In genomic region chr11:18871170-18872081, GRCm38 (mm10) we compare ENCODE assay signal across 8 mouse cellular contexts.
DNase-seq lines count a peak whose midpoint lies in the region; ATAC-seq and TF ChIP-seq lines count a peak whose summit lies in the region.

No protein-coding gene starts in this region.

- no peak for TF ChIP-seq CTCF in brain, embryonic 14.5 days (IDR thresholded peaks at IDR 0.05; ENCODE audit: borderline replicate concordance, extremely low read depth, insufficient read depth, insufficient read length)

- peak; percentile 2 for DNase-seq in CD4-positive, CD25-positive, alpha-beta regulatory T cell, adult 2 months (ENCODE audit: low read depth, low spot score)
- peak; percentile 60 for DNase-seq in brain, embryonic 14.5 days (ENCODE audit: low read depth)
- peak; percentile 75 for DNase-seq in forebrain, embryonic 11.5 days (ENCODE audit: low spot score)
- DNase-seq in lung, postnatal 4 days: peak; percentile 49 to 57
- no peak for DNase-seq in layer of hippocampus, postnatal 10 days (ENCODE audit: low spot score in 2 of 2)

- peaks cover 46% of the 10 kb centered on the region for H3K27me3 ChIP-seq in forebrain, embryonic 11.5 days (ENCODE audit: control insufficient read depth, insufficient read depth, low read length)
- H3K27me3 ChIP-seq in intestine, embryonic 16.5 days (replicated peaks; ENCODE audit: control insufficient read depth, insufficient read depth, low read length): 0 out of 2 replicates have a peak, but pooled peaks cover 2% of the 10 kb centered on the region
- no peaks in the 10 kb centered on the region for H3K27me3 ChIP-seq in stomach, embryonic 15.5 days (replicated peaks)

- H3K4me1 ChIP-seq in forebrain, embryonic 11.5 days (replicated peaks; ENCODE audit: control insufficient read depth, insufficient read depth, low read length): peaks cover 14% of the 10 kb centered on the region; the same call in 1 of the 2 replicates
- H3K4me1 ChIP-seq in intestine, embryonic 16.5 days (ENCODE audit: control insufficient read depth, insufficient read depth, low read length): 0 out of 2 replicates have a peak, but pooled peaks cover 8% of the 10 kb centered on the region
- 0 out of 2 replicates have a peak, but pooled peaks cover 13% of the 10 kb centered on the region for H3K4me1 ChIP-seq in stomach, embryonic 15.5 days

- H3K27ac ChIP-seq in forebrain, embryonic 11.5 days (ENCODE audit: low read depth, low read length): no peak overlapping the region
- peak overlapping the region; percentile 88 for H3K27ac ChIP-seq in intestine, embryonic 16.5 days (ENCODE audit: low read length)
- peak overlapping the region; percentile 97 for H3K27ac ChIP-seq in stomach, embryonic 15.5 days

- no peak for TF ChIP-seq POLR2A in brain, embryonic 14.5 days (IDR thresholded peaks at IDR 0.05; ENCODE audit: borderline replicate concordance, extremely low read depth, insufficient read depth, insufficient read length, poor library complexity, severe bottlenecking)

- under 1% methylated on average over 56 of the region's 58 CpGs for WGBS in forebrain, embryonic 11.5 days
- under 1% methylated on average over 58 of the region's 58 CpGs for WGBS in intestine, embryonic 16.5 days
- under 1% methylated on average over 58 of the region's 58 CpGs for WGBS in stomach, embryonic 15.5 days

- no peaks in the 10 kb centered on the region for H3K36me3 ChIP-seq in forebrain, embryonic 11.5 days (ENCODE audit: control insufficient read depth, insufficient read depth, low read length)
- no peaks in the 10 kb centered on the region for H3K36me3 ChIP-seq in intestine, embryonic 16.5 days (ENCODE audit: control insufficient read depth, insufficient read depth, low read length)
- H3K36me3 ChIP-seq in stomach, embryonic 15.5 days: no peaks in the 10 kb centered on the region

- H3K9me3 ChIP-seq in forebrain, embryonic 11.5 days (ENCODE audit: control insufficient read depth, low read length): no peaks in the 10 kb centered on the region
- H3K9me3 ChIP-seq in intestine, embryonic 16.5 days (ENCODE audit: control insufficient read depth, low read length): no peaks in the 10 kb centered on the region
- H3K9me3 ChIP-seq in stomach, embryonic 15.5 days: no peaks in the 10 kb centered on the region

- peak overlapping the region; percentile 24 for H3K4me3 ChIP-seq in forebrain, embryonic 11.5 days (ENCODE audit: low read depth, low read length)
- peak overlapping the region; percentile 51 for H3K4me3 ChIP-seq in intestine, embryonic 16.5 days (ENCODE audit: low read length)
- H3K4me3 ChIP-seq in stomach, embryonic 15.5 days (replicated peaks): peak overlapping the region; percentile 52

- ATAC-seq in CD4-positive, CD25-positive, alpha-beta regulatory T cell, adult 4 months: no peak
- ATAC-seq in forebrain, embryonic 11.5 days (replicated peaks; ENCODE audit: low FRiP score): peak; percentile 63
- ATAC-seq in intestine, embryonic 16.5 days: peak; percentile 72
- peak; percentile 54; the same call in 1 of the 2 replicates for ATAC-seq in stomach, embryonic 15.5 days (ENCODE audit: insufficient read depth, low FRiP score, low read depth)

- peak overlapping the region; percentile 41 for H3K4me2 ChIP-seq in forebrain, embryonic 11.5 days (ENCODE audit: low read depth, low read length, severe bottlenecking)
- peak overlapping the region; percentile 81 for H3K4me2 ChIP-seq in intestine, embryonic 16.5 days (ENCODE audit: low read depth, low read length)
- H3K4me2 ChIP-seq in stomach, embryonic 15.5 days: peak overlapping the region; percentile 77

- peak overlapping the region; percentile 38; the same call in 1 of the 2 replicates for H3K9ac ChIP-seq in forebrain, embryonic 11.5 days (ENCODE audit: low read length)
- peak overlapping the region; percentile 84 for H3K9ac ChIP-seq in intestine, embryonic 16.5 days (ENCODE audit: low read depth, low read length)
- H3K9ac ChIP-seq in stomach, embryonic 15.5 days: peak overlapping the region; percentile 73

Comparison
In these comparisons a context has a peak if more than half of its experiments do, and no peak if none do; other contexts are left out.
1. DNase-seq: peak in CD4-positive, CD25-positive, alpha-beta regulatory T cell, adult 2 months (single experiment), brain, embryonic 14.5 days (single experiment), forebrain, embryonic 11.5 days (single experiment) and lung, postnatal 4 days (2 of 2); none in layer of hippocampus, postnatal 10 days (0 of 2).
2. Peak in every context shown above with its lines, with median percentiles within 50 percentile points of each other: H3K4me2 ChIP-seq, H3K4me3 ChIP-seq and H3K9ac ChIP-seq.